In genomic region chr4:137731891-137732290, GRCm38 (mm10) we compare ENCODE assay signal across 22 mouse cellular contexts.
DNase-seq lines count a peak whose midpoint lies in the region; ATAC-seq lines count a peak whose summit lies in the region.
"Had no signal": no experiment of that assay in that cellular context is flagged by ENCODE, and none has a peak within 500 bp of the region (broad histone marks: within the 10 kb centered on the region; RNA-seq: fewer than 3 reads in every experiment).

No protein-coding gene starts in this region.

- no peak overlapping the region for H3K9ac ChIP-seq in heart, embryonic 12.5 days
- H3K9ac ChIP-seq: embryonic facial prominence, embryonic 12.5 days; forebrain, embryonic 13.5 days; hindbrain, embryonic 15.5 days; limb, embryonic 13.5 days; liver, embryonic 13.5 days; midbrain, embryonic 12.5 days had no signal

- H3K27me3 ChIP-seq in heart, embryonic 12.5 days (replicated peaks) = peaks cover 61% of the 10 kb centered on the region
- H3K27me3 ChIP-seq: hindbrain, embryonic 15.5 days; Patski had no signal

- peak; percentile 84 for DNase-seq in heart, adult 11 months
- DNase-seq in MN1 (ENCODE audit: low spot score) = peak; percentile 27
- DNase-seq in cerebellum, adult 8-10 months = peak; percentile 64
- DNase-seq in cerebellum, postnatal 36 days = peak; percentile 61 to 64
- DNase-seq in kidney, adult 8-10 months = no peak
- no peak for DNase-seq in retina, postnatal 1 day
- DNase-seq: adrenal gland, adult 2 months; gastrocnemius, postnatal 36 days; kidney, postnatal 4 days; liver, embryonic 13.5 days; lung, adult 2 months; lung, postnatal 14 days; right cerebral cortex, postnatal 14 days had no signal

- no peak overlapping the region for H3K27ac ChIP-seq in heart, embryonic 12.5 days (ENCODE audit: poor library complexity, severe bottlenecking)
- H3K27ac ChIP-seq: embryonic facial prominence, embryonic 12.5 days; forebrain, embryonic 13.5 days; hindbrain, embryonic 15.5 days; limb, embryonic 13.5 days; liver, embryonic 13.5 days; midbrain, embryonic 12.5 days; stomach, postnatal 0 days had no signal

- no peak for ATAC-seq in heart, embryonic 12.5 days (ENCODE audit: insufficient number of reproducible peaks, low FRiP score)
- ATAC-seq: forebrain, embryonic 13.5 days; intestine, postnatal 0 days; Patski had no signal

- no peaks in the 10 kb centered on the region for H3K36me3 ChIP-seq in heart, embryonic 12.5 days
- H3K36me3 ChIP-seq: embryonic facial prominence, embryonic 12.5 days; hindbrain, embryonic 15.5 days; limb, embryonic 13.5 days; liver, embryonic 13.5 days; midbrain, embryonic 12.5 days had no signal

- WGBS in heart, embryonic 12.5 days = 60% methylated on average over 10 of the region's 10 CpGs

- no peaks in the 10 kb centered on the region for H3K9me3 ChIP-seq in heart, embryonic 12.5 days (replicated peaks)
- H3K9me3 ChIP-seq: embryonic facial prominence, embryonic 12.5 days; forebrain, embryonic 13.5 days; hindbrain, embryonic 15.5 days; limb, embryonic 13.5 days; liver, embryonic 13.5 days; midbrain, embryonic 12.5 days had no signal

- no peak overlapping the region for H3K4me2 ChIP-seq in heart, embryonic 12.5 days
- H3K4me2 ChIP-seq: embryonic facial prominence, embryonic 12.5 days; forebrain, embryonic 13.5 days; hindbrain, embryonic 15.5 days; limb, embryonic 13.5 days; liver, embryonic 13.5 days; midbrain, embryonic 12.5 days had no signal

- peaks cover 19% of the 10 kb centered on the region for H3K4me1 ChIP-seq in heart, embryonic 12.5 days (replicated peaks)

- no peak overlapping the region for H3K4me3 ChIP-seq in heart, embryonic 12.5 days
- H3K4me3 ChIP-seq: embryonic facial prominence, embryonic 12.5 days; forebrain, embryonic 13.5 days; hindbrain, embryonic 15.5 days; limb, embryonic 13.5 days; liver, embryonic 13.5 days; midbrain, embryonic 12.5 days had no signal

Comparison
In these comparisons a context has a peak if more than half of its experiments do, and no peak if none do; other contexts are left out.
1. DNase-seq: peak in heart, adult 11 months (single experiment), MN1 (single experiment), cerebellum, adult 8-10 months (single experiment) and cerebellum, postnatal 36 days (2 of 2); none in kidney, adult 8-10 months (0 of 2) and retina, postnatal 1 day (single experiment).